28 mouse cellular contexts compared by ENCODE assay signal in the genomic region with DNA sequence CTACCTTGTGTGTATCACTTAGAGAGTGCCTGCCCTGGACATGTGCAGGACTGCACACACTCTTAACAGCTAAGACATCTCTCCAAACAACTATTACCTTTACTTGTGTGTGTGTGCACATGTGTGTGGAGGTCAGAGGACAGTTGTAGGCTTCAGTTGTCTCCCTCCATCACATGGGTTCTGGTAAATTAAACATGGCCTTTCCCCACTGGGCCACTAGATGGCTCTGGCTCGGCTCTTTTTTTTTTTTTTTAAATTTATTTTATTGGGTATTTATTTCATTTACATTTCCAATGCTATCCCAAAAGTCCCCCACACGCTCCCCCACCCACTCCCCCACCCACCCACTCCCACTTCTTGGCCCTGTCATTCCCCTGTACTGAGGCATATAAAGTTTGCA. TPM values are rescaled to one million over a fixed set of nuclear protein-coding genes. Genes with fewer than 3 reads are reported as not detected.
DNase-seq lines count a peak whose midpoint lies in the region; ATAC-seq and TF ChIP-seq lines count a peak whose summit lies in the region.
"Not testable (repeated sequence)": the region's sequence is repeated elsewhere in the genome, so short reads cannot be mapped to it uniquely, and the experiment has no call there.
"Had no signal": no experiment of that assay in that cellular context is flagged by ENCODE, and none has a peak within 500 bp of the region (broad histone marks: within the 10 kb centered on the region; RNA-seq: fewer than 3 reads in every experiment).

No protein-coding gene starts in this region.

- H3K36me3 ChIP-seq in ES-E14 (ENCODE audit: control insufficient read depth, insufficient read depth, low read length, poor library complexity, severe bottlenecking); hindbrain, postnatal 0 days (ENCODE audit: insufficient read depth, low read length); lung, embryonic 14.5 days (ENCODE audit: insufficient read depth); midbrain, postnatal 0 days (ENCODE audit: insufficient read depth, low read length): not testable (repeated sequence)

- WGBS in hindbrain, postnatal 0 days: 22% methylated on average over 2 of the region's 2 CpGs
- WGBS in lung, embryonic 14.5 days: 43% methylated on average over 2 of the region's 2 CpGs
- 41% methylated on average over 1 of the region's 2 CpGs for WGBS in midbrain, postnatal 0 days

- peak; percentile 35 for TF ChIP-seq CTCF in Patski (IDR thresholded peaks at IDR 0.05)
- TF ChIP-seq CTCF in hindbrain, postnatal 0 days (IDR thresholded peaks at IDR 0.05; ENCODE audit: low read depth): 0 out of 2 replicates have a peak, but pooled peaks have one; percentile 2
- TF ChIP-seq CTCF in layer of hippocampus, adult 2 months (conservative IDR thresholded peaks at IDR 0.05): peak; percentile 65
- TF ChIP-seq CTCF in lung, embryonic 14.5 days (IDR thresholded peaks at IDR 0.05; ENCODE audit: low read depth): peak; percentile 14; the same call in 1 of the 2 replicates
- TF ChIP-seq CTCF in midbrain, postnatal 0 days (IDR thresholded peaks at IDR 0.05): 0 out of 2 replicates have a peak, but pooled peaks have one; percentile 6

- not testable (repeated sequence) for ATAC-seq in Patski; hindbrain, postnatal 0 days; lung, embryonic 14.5 days (ENCODE audit: insufficient read depth); midbrain, postnatal 0 days (ENCODE audit: low FRiP score)
- 0 out of 2 replicates have a peak, but pooled peaks have one; percentile 42 for ATAC-seq in common myeloid progenitor, adult 5-6 weeks (replicated peaks; ENCODE audit: low read depth, poor library complexity, severe bottlenecking)

- H3K27ac ChIP-seq in ES-E14 (ENCODE audit: insufficient read depth, low read depth, low read length, poor library complexity, severe bottlenecking); hindbrain, postnatal 0 days; layer of hippocampus, adult 2 months; lung, embryonic 14.5 days (ENCODE audit: low read depth); midbrain, postnatal 0 days (ENCODE audit: low read depth, low read length): not testable (repeated sequence)

- not testable (repeated sequence) for H3K27me3 ChIP-seq in Patski; hindbrain, postnatal 0 days (ENCODE audit: insufficient read depth, low read length); lung, embryonic 14.5 days (ENCODE audit: insufficient read depth, low read length); midbrain, postnatal 0 days (ENCODE audit: insufficient read depth, low read length)

- not testable (repeated sequence) for H3K9me3 ChIP-seq in ES-E14 (ENCODE audit: control insufficient read depth, insufficient read depth, low read depth, low read length); hindbrain, postnatal 0 days (ENCODE audit: low read length); lung, embryonic 14.5 days (ENCODE audit: low read depth, low read length); midbrain, postnatal 0 days (ENCODE audit: low read length)

- DNase-seq in ES-E14 (ENCODE audit: low read depth, low spot score); Patski (ENCODE audit: low read depth, low spot score); hindbrain, postnatal 0 days (ENCODE audit: low spot score); layer of hippocampus, adult 2 months (ENCODE audit: low spot score in 2 of 2); lung, embryonic 14.5 days; midbrain, postnatal 0 days (ENCODE audit: low spot score): not testable (repeated sequence)

- H3K9ac ChIP-seq in ES-E14 (ENCODE audit: insufficient read depth, low read depth, low read length, poor library complexity, severe bottlenecking); hindbrain, postnatal 0 days (replicated peaks; ENCODE audit: low read length); lung, embryonic 14.5 days; midbrain, postnatal 0 days (replicated peaks; ENCODE audit: low read length, poor library complexity, severe bottlenecking): not testable (repeated sequence)

- not testable (repeated sequence) for H3K4me2 ChIP-seq in hindbrain, postnatal 0 days (ENCODE audit: low read depth, low read length); lung, embryonic 14.5 days; midbrain, postnatal 0 days (ENCODE audit: low read depth, low read length, poor library complexity, severe bottlenecking)

- H3K4me3 ChIP-seq in ES-E14 (ENCODE audit: insufficient read depth in 1 of 2, low read depth in 1 of 2, low read length in 2 of 2, poor library complexity in 1 of 2, severe bottlenecking in 1 of 2); hindbrain, postnatal 0 days (ENCODE audit: low read length); layer of hippocampus, adult 2 months; lung, embryonic 14.5 days (ENCODE audit: low read depth, low read length); midbrain, postnatal 0 days (ENCODE audit: low read depth, low read length): not testable (repeated sequence)

- in situ Hi-C loops in ES-E14 (cut with MboI; ENCODE audit: low sequenced_read_pairs in 2 of 2, unreplicated experiment in 2 of 2); Patski (cut with MboI; ENCODE audit: low pct_unique_long_range_greater_than_20kb): not testable (repeated sequence)

- POLR2A ChIA-PET in Patski (lab: Charles Lee): not testable (repeated sequence)

- CTCF ChIA-PET in Patski (lab: Charles Lee): not testable (repeated sequence)

- H3K4me1 ChIP-seq in ES-E14 (ENCODE audit: control insufficient read depth in 2 of 2, insufficient read depth in 2 of 2, low read length in 2 of 2, poor library complexity in 1 of 2); hindbrain, postnatal 0 days (ENCODE audit: insufficient read depth, low read length); lung, embryonic 14.5 days (ENCODE audit: insufficient read depth); midbrain, postnatal 0 days (ENCODE audit: insufficient read depth, low read length): not testable (repeated sequence)

TF ChIP-seq in ES-E14, 5 proteins besides CTCF, POLR2A, EP300 and RAD21:
- peak; percentile 68 for TF ChIP-seq ZNF384 (IDR thresholded peaks at IDR 0.05; ENCODE audit: low read depth, low read length)

RNA-seq across cellular contexts. Expression of gene Gm4871, which starts 15.8 kb away (rescaled TPM):
- total RNA-seq in ES-E14 (2012; rRNA removed): not detected in 2 replicates
- polyA plus RNA-seq in Patski (2021): not detected
- not detected in 2 replicates for total RNA-seq in common myeloid progenitor, adult 5-6 weeks (2017)
- not detected in 2 replicates for total RNA-seq in hindbrain, postnatal 0 days (2014; rRNA removed)
- polyA plus RNA-seq in hindbrain, postnatal 0 days (2015; fragmentation: Nextera tagmentation; extraction: Ambion mirVana): not detected in 2 replicates
- total RNA-seq in layer of hippocampus, adult 2 months (2021): not detected
- not detected in 2 replicates for polyA plus RNA-seq in lung, embryonic 14.5 days (2014; fragmentation: Nextera tagmentation; extraction: Ambion mirVana)
- total RNA-seq in midbrain, postnatal 0 days (2014; rRNA removed): not detected in 2 replicates
- not detected in 2 replicates for polyA plus RNA-seq in midbrain, postnatal 0 days (2015; fragmentation: Nextera tagmentation; extraction: Ambion mirVana)
- total RNA-seq: adrenal gland, adult 8-10 months; adrenal gland, postnatal 25 days; gastrocnemius, adult 8-10 months; gastrocnemius, postnatal 25 days; heart, adult 8-10 months; heart, postnatal 25 days; hematopoietic stem cell, adult 5-6 weeks had no signal
- polyA plus RNA-seq: activated CD4-positive, CD25-positive, alpha-beta regulatory T cell, adult 4 months; cortical plate, adult 2 months; embryonic facial prominence, embryonic 10.5 days; embryonic facial prominence, embryonic 13.5 days; erythroblast, embryonic 14.5 days; forebrain, embryonic 12.5 days; forebrain, embryonic 15.5 days; gonadal fat pad, adult 2 months; heart, embryonic 11.5 days; heart, embryonic 14.5 days; heart, postnatal 0 days; hindbrain, embryonic 12.5 days; hindbrain, embryonic 15.5 days; intestine, embryonic 16.5 days had no signal

RNA-seq across cellular contexts. Expression of gene 1700018F24Rik, which starts 26.0 kb away (rescaled TPM):
- total RNA-seq in ES-E14 (2012; rRNA removed): not detected in 2 replicates
- not detected for polyA plus RNA-seq in Patski (2021)
- not detected in 2 replicates for total RNA-seq in common myeloid progenitor, adult 5-6 weeks (2017)
- not detected in 2 replicates for total RNA-seq in hindbrain, postnatal 0 days (2014; rRNA removed)
- polyA plus RNA-seq in hindbrain, postnatal 0 days (2015; fragmentation: Nextera tagmentation; extraction: Ambion mirVana): not detected in 2 replicates
- not detected for total RNA-seq in layer of hippocampus, adult 2 months (2021)
- not detected in 2 replicates for polyA plus RNA-seq in lung, embryonic 14.5 days (2014; fragmentation: Nextera tagmentation; extraction: Ambion mirVana)
- not detected in 2 replicates for total RNA-seq in midbrain, postnatal 0 days (2014; rRNA removed)
- polyA plus RNA-seq in midbrain, postnatal 0 days (2015; fragmentation: Nextera tagmentation; extraction: Ambion mirVana): not detected in 2 replicates
- total RNA-seq: adrenal gland, adult 8-10 months; adrenal gland, postnatal 25 days; gastrocnemius, adult 8-10 months; gastrocnemius, postnatal 25 days; heart, adult 8-10 months; heart, postnatal 25 days; hematopoietic stem cell, adult 5-6 weeks had no signal
- polyA plus RNA-seq: activated CD4-positive, CD25-positive, alpha-beta regulatory T cell, adult 4 months; cortical plate, adult 2 months; embryonic facial prominence, embryonic 10.5 days; embryonic facial prominence, embryonic 13.5 days; erythroblast, embryonic 14.5 days; forebrain, embryonic 12.5 days; forebrain, embryonic 15.5 days; gonadal fat pad, adult 2 months; heart, embryonic 11.5 days; heart, embryonic 14.5 days; heart, postnatal 0 days; hindbrain, embryonic 12.5 days; hindbrain, embryonic 15.5 days; intestine, embryonic 16.5 days had no signal

RNA-seq across cellular contexts. Expression of gene Smurf1, which starts 51.1 kb away (rescaled TPM):
- 17.9 and 19.2 TPM in 2 replicates for total RNA-seq in ES-E14 (2012; rRNA removed)
- 50.0 TPM for polyA plus RNA-seq in Patski (2021)
- total RNA-seq in common myeloid progenitor, adult 5-6 weeks (2017): 3.1 and 4.4 TPM in 2 replicates
- total RNA-seq in hindbrain, postnatal 0 days (2014; rRNA removed): 57.9 and 58.1 TPM in 2 replicates
- 19.5 and 22.6 TPM in 2 replicates for polyA plus RNA-seq in hindbrain, postnatal 0 days (2015; fragmentation: Nextera tagmentation; extraction: Ambion mirVana)
- total RNA-seq in layer of hippocampus, adult 2 months (2021): 10 to 100 TPM; 29.2 to 30.5 TPM
- 27.0 and 28.3 TPM in 2 replicates for polyA plus RNA-seq in lung, embryonic 14.5 days (2014; fragmentation: Nextera tagmentation; extraction: Ambion mirVana)
- total RNA-seq in midbrain, postnatal 0 days (2014; rRNA removed): 63.0 and 71.1 TPM in 2 replicates
- 24.6 and 28.0 TPM in 2 replicates for polyA plus RNA-seq in midbrain, postnatal 0 days (2015; fragmentation: Nextera tagmentation; extraction: Ambion mirVana)

Comparison
In these comparisons a context has a peak if more than half of its experiments do, and no peak if none do; other contexts are left out.
1. CTCF ChIP-seq: peak in every context shown above with its lines; median percentile 65 in layer of hippocampus, adult 2 months; 35 in Patski; 14 in lung, embryonic 14.5 days; 6 in midbrain, postnatal 0 days; 2 in hindbrain, postnatal 0 days.